Mouse (Mus musculus) testis, adult 2 months (tissue): ENCODE measurements around the gene Set. TPM values are rescaled to one million over a fixed set of nuclear protein-coding genes. Genes with fewer than 3 reads are reported as not detected.
A peak's percentile ranks its signal among the peaks of the same experiment; 100 is the strongest.

Experiments
- H3K27ac ChIP-seq: fragments of 200-500 bp; 2 replicates; pipeline ENCODE4 v1.5.1; 2012; ENCODE audit warnings: low read depth, low read length; ENCODE audit not compliant: control insufficient read depth, insufficient read depth
- H3K27me3 ChIP-seq: fragments of 200-500 bp; 2 replicates; pipeline ENCODE4 v1.6.1; 2012; ENCODE audit warnings: mild to moderate bottlenecking, low read length, moderate library complexity; ENCODE audit not compliant: control insufficient read depth, insufficient read depth
- H3K36me3 ChIP-seq: fragments of 200-500 bp; 2 replicates; pipeline ENCODE4 v1.6.1; 2012; ENCODE audit warnings: mild to moderate bottlenecking, low read length; ENCODE audit not compliant: control insufficient read depth, insufficient read depth
- H3K4me1 ChIP-seq: fragments of 200-500 bp; 2 replicates; pipeline ENCODE4 v1.6.1; 2012; ENCODE audit warnings: low read length; ENCODE audit not compliant: control insufficient read depth, insufficient read depth
- H3K4me3 ChIP-seq: fragments of 200-500 bp; 2 replicates; pipeline ENCODE4 v1.5.1; 2012; ENCODE audit warnings: low read depth, mild to moderate bottlenecking, low read length, moderate library complexity, mixed read lengths; ENCODE audit not compliant: control insufficient read depth
- CTCF ChIP-seq: fragments of 200-500 bp; IDR thresholded peaks from 2 replicates; pipeline ENCODE4 v1.5.1; 2012; ENCODE audit warnings: low read depth, mild to moderate bottlenecking, inconsistent platforms, low read length, moderate library complexity; ENCODE audit not compliant: control insufficient read depth, insufficient read depth, insufficient replicate concordance
- POLR2A ChIP-seq: fragments of 200-500 bp; IDR thresholded peaks from 2 replicates; pipeline ENCODE4 v1.6.1; 2012; ENCODE audit warnings: low read depth, mild to moderate bottlenecking, inconsistent platforms, low read length, moderate library complexity; ENCODE audit not compliant: control insufficient read depth
- polyA plus RNA-seq: library from polyadenylated mRNA; depleted of rRNA; stranded (reverse); fragments of >200 nt; gene quantifications from 2 replicates; pipeline ENCODE4 v1.2.3, GENCODE M21; 2012

The Set gene
- polyA plus RNA-seq, 1 experiment = 38.9 TPM

DNA sequence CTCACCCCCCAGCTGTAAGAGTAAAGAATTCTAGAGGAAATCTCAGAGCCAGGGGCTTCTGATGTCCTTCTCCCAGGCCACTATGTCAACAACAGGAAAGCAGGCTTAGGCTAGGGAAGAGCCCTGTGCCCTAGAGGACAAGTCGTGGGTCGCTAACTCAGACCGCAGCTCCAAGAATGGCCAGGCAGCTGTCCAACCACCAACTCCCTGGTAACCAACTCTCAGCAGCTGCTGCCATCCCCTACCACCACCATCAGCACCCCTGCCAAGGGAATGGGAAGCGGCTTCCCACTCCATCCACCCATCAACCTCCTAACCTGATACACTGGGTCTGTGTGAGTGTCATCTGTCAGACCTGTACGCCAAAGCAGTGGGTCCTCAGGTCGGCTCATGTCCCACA is 24.2 kb upstream of the Set start:
- H3K36me3 ChIP-seq = no peaks in the 10 kb centered on the region; the same call in 1 of the 2 replicates
- no peaks in the 10 kb centered on the region for H3K4me1 ChIP-seq
- no peak overlapping the region for H3K27ac ChIP-seq
- TF ChIP-seq CTCF = no peak
- H3K27me3 ChIP-seq = no peaks in the 10 kb centered on the region
- H3K4me3 ChIP-seq = no peak overlapping the region

DNA sequence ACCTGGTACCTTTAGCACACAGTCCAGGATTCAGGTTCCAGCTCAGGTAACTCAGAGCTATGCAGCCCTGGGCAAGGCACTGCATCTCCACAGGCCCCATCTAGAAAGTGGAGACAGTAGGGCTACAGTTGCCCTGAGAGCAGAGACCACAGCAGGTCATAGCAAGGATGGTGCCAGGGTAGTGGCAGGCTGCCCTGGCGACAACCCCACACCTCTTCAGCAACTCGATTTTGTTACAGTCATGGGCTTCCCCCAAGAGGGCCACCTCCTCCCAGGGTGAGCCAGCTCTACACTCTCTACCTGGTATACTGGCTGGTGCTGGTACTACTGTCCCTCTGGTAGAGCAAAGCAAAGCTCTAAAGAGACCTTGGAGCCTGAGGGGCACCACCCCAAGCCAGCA is 19.4 kb upstream of the Set start:
- TF ChIP-seq CTCF (no peak), POLR2A (no peak)
- Histone ChIP-seq H3K4me3 (no peak overlapping the region), H3K36me3 (no peaks in the 10 kb centered on the region; the same call in 1 of the 2 replicates), H3K4me1 (no peaks in the 10 kb centered on the region; the same call in none of the 2 replicates), H3K27me3 (no peaks in the 10 kb centered on the region), H3K27ac (no peak overlapping the region)

DNA sequence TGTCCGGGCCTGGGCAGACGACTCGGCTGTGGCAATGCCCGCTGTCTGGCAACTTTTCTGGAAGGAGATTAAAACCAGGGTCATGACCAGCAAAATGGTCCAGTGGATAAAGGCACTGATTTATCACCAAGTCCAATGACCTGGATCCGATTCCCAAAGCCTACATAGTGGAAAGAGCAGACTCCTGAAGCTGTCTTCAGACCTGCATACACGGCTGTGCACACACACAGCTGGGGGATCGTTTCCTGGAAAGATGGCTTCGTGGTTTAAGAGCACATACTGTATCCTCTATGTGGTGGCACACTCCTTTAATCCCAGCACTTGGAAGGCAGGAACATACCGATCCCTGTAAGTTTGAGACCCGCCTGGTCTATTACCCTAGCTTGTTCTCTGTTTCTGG is 18.8 kb upstream of the Set start:
- no peak for TF ChIP-seq POLR2A
- no peak for TF ChIP-seq CTCF
- Histone ChIP-seq H3K27ac (no peak overlapping the region), H3K27me3 (no peaks in the 10 kb centered on the region)

DNA sequence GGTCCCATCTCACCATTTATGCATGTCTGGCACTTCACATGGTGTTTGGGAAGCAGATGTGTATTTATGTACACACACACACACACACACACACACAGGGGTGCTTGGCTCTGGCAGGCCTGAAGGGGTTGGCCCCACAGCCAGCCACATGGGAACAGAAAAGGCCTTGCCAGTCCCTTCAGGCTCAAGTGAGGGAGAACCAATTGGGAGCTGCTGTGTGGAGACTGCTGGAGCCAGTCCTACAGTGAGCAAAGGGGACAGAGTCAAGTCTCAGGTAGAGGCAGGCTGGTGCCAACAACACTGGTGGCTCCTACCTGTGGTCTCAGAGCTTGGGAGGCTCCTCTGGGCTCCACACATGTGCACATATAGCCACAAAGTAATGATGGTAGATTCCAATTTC is 17.5 kb upstream of the Set start:
- H3K4me1 ChIP-seq = no peaks in the 10 kb centered on the region; the same call in none of the 2 replicates
- H3K36me3 ChIP-seq = no peaks in the 10 kb centered on the region
- no peak overlapping the region for H3K27ac ChIP-seq
- TF ChIP-seq CTCF = no peak
- no peak for TF ChIP-seq POLR2A
- H3K27me3 ChIP-seq = no peaks in the 10 kb centered on the region
- H3K4me3 ChIP-seq = no peak overlapping the region

More for the DNA sequence above, 18.8 kb upstream of the Set start:
- H3K4me3 ChIP-seq = no peak overlapping the region
- no peaks in the 10 kb centered on the region; the same call in 1 of the 2 replicates for H3K36me3 ChIP-seq
- H3K4me1 ChIP-seq = no peaks in the 10 kb centered on the region; the same call in none of the 2 replicates

DNA sequence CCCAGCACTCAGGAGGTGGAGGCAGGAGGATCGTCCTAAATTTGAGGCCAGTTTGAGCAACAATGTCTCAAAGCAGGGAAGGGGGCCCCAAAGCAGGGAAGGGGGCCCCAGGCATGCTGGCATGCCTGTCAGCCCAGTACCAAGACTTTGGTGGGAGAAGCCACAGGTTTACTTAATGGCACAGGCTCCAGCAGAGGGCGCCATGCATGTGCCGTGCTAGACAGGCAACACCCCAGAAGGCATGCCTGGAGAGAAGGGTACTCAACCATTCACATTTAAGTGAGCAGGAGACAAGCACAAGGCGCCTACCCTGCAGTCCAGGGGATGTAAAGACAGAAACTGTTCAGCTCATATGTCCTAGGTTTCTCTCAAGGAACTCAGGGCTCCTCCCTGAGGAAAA is 14.7 kb upstream of the Set start:
- H3K36me3 ChIP-seq = no peaks in the 10 kb centered on the region
- H3K27ac ChIP-seq = no peak overlapping the region
- no peak overlapping the region for H3K4me3 ChIP-seq
- TF ChIP-seq CTCF (peak; percentile 68; the same call in 1 of the 2 replicates), POLR2A (no peak)
- H3K4me1 ChIP-seq = peaks cover 2% of the 10 kb centered on the region
- H3K27me3 ChIP-seq = no peaks in the 10 kb centered on the region

DNA sequence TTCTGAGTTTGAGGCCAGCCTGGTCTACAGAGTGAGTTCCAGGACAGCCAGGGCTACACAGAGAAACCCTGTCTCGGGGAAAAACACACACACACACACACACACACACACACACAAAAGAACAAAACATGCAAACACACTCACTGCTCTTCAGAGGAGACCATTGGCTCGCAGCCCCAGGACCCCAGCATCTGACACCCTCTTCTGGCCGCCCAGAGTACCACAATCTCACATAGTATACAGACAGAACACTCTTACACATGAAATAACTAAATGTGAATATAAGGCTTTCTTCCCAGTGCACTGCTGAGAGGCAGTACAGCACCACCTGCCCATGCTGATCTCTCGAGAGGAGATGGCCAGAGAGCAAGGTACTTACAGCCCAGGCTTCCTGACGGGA is 12.6 kb upstream of the Set start:
- no peak for TF ChIP-seq POLR2A
- TF ChIP-seq CTCF = no peak
- Histone ChIP-seq H3K27me3 (no peaks in the 10 kb centered on the region), H3K4me1 (peaks cover 4% of the 10 kb centered on the region), H3K27ac (no peak overlapping the region), H3K36me3 (no peaks in the 10 kb centered on the region), H3K4me3 (no peak overlapping the region)

DNA sequence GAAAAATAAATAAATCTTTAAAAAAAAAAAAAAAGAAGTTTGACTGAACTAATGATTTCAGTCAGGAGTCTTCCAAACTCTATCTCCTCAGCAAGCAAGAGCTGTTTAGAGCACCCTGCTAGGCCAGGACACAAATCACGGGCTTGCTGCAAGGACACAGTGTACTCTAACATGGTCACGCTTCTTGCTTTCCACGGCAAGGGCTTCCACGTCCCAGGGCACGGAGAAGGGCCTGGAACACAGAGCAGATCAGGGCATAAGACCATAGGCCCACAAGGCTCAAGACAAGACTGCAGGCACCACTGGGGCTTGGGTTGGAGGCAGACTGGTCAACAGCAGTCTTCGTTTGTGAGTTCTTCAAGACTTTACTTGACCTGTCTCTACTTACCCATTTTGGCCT is 10.1 kb upstream of the Set start:
- peak overlapping the region; percentile 90 for H3K4me3 ChIP-seq
- H3K36me3 ChIP-seq = no peaks in the 10 kb centered on the region
- no peak overlapping the region for H3K27ac ChIP-seq
- H3K4me1 ChIP-seq = peaks cover 8% of the 10 kb centered on the region
- TF ChIP-seq POLR2A = peak; percentile 11; the same call in 1 of the 2 replicates
- no peak for TF ChIP-seq CTCF
- H3K27me3 ChIP-seq = no peaks in the 10 kb centered on the region

DNA sequence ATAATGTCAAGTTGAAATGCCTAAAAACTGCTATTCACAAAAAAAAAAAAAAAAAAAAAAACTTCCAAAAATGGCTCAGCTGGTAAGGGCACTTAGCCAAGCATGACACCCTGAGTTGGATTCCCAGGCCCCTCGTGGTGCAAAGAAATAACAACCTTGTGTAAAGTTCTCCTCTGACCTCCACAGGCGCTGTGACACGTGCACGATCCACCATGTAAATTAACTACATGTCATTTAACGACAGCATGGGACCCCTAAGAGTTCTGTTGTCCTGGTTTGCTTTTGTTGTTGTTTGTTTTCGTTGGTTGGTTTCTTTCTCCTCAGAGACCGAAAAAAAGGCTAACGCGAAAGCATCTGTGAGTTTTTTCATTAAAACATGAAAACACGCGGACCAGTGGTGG is 9.1 kb upstream of the Set start:
- Histone ChIP-seq H3K36me3 (no peaks in the 10 kb centered on the region), H3K4me1 (peaks cover 8% of the 10 kb centered on the region), H3K27ac (peak overlapping the region; percentile 70), H3K4me3 (peak overlapping the region; percentile 90), H3K27me3 (no peaks in the 10 kb centered on the region)
- TF ChIP-seq CTCF = no peak
